Mouse (Mus musculus): Measurements from ENCODE around the gene Ntm. TPM values are rescaled to one million over a fixed set of nuclear protein-coding genes. Genes with fewer than 3 reads are reported as not detected.

Gene Ntm
- polyA plus RNA-seq, 1 experiment from 2014 or later, result 26.5 TPM

- no peaks in the 10 kb centered on the region for H3K27me3 ChIP-seq
- H3K4me3 ChIP-seq, result no peak overlapping the region
- no peak overlapping the region for H3K4me2 ChIP-seq
- WGBS, result 51% methylated on average over 6 of the region's 6 CpGs
- no peak for ATAC-seq (replicated peaks; ENCODE audit: insufficient number of reproducible peaks, insufficient read depth, low FRiP score, low read depth)
- no peak overlapping the region for H3K9ac ChIP-seq
- no peak overlapping the region for H3K27ac ChIP-seq
- no peaks in the 10 kb centered on the region; the same call in 1 of the 2 replicates for H3K4me1 ChIP-seq (replicated peaks)
- H3K36me3 ChIP-seq, result no peaks in the 10 kb centered on the region
- H3K9me3 ChIP-seq (replicated peaks), result no peaks in the 10 kb centered on the region
Measured at GRCm38 (mm10) chr9:29682224-29682623, 280.7 kb downstream of the Ntm start.

GRCm38 (mm10) chr9:29680677-29681076 lies 282.3 kb downstream of the Ntm start:
- Histone ChIP-seq H3K27ac (no peak overlapping the region), H3K27me3 (no peaks in the 10 kb centered on the region), H3K4me2 (no peak overlapping the region), H3K36me3 (no peaks in the 10 kb centered on the region), H3K9ac (no peak overlapping the region), H3K9me3 (replicated peaks) (no peaks in the 10 kb centered on the region), H3K4me1 (replicated peaks) (no peaks in the 10 kb centered on the region), H3K4me3 (no peak overlapping the region)
- WGBS, result 15% methylated on average over 5 of the region's 5 CpGs
- no peak for ATAC-seq (replicated peaks; ENCODE audit: insufficient number of reproducible peaks, insufficient read depth, low FRiP score, low read depth)

GRCm38 (mm10) chr9:29673911-29674310 lies 289.0 kb downstream of the Ntm start:
- Histone ChIP-seq H3K4me3 (no peak overlapping the region), H3K4me2 (no peak overlapping the region), H3K27ac (no peak overlapping the region), H3K4me1 (replicated peaks) (peaks cover 19% of the 10 kb centered on the region), H3K27me3 (no peaks in the 10 kb centered on the region), H3K9ac (no peak overlapping the region), H3K36me3 (no peaks in the 10 kb centered on the region), H3K9me3 (replicated peaks) (no peaks in the 10 kb centered on the region)
- ATAC-seq (replicated peaks; ENCODE audit: insufficient number of reproducible peaks, insufficient read depth, low FRiP score, low read depth), result no peak
- WGBS, result 32% methylated on average over 8 of the region's 8 CpGs

- H3K4me1 ChIP-seq (replicated peaks), result peaks cover 19% of the 10 kb centered on the region
- H3K9me3 ChIP-seq (replicated peaks), result no peaks in the 10 kb centered on the region
- 40% methylated on average over 6 of the region's 6 CpGs for WGBS
- H3K4me2 ChIP-seq, result no peak overlapping the region
- no peak overlapping the region for H3K9ac ChIP-seq
- no peak for ATAC-seq (replicated peaks; ENCODE audit: insufficient number of reproducible peaks, insufficient read depth, low FRiP score, low read depth)
- no peaks in the 10 kb centered on the region for H3K36me3 ChIP-seq
- no peaks in the 10 kb centered on the region for H3K27me3 ChIP-seq
- no peak overlapping the region for H3K4me3 ChIP-seq
- 0 out of 2 replicates have a peak overlapping the region, but pooled peaks have one; percentile 11 for H3K27ac ChIP-seq
Measured at GRCm38 (mm10) chr9:29671861-29672260, 291.1 kb downstream of the Ntm start.

- Histone ChIP-seq H3K4me2 (no peak overlapping the region), H3K27ac (no peak overlapping the region), H3K4me3 (no peak overlapping the region), H3K9ac (no peak overlapping the region), H3K9me3 (replicated peaks) (no peaks in the 10 kb centered on the region), H3K27me3 (0 out of 2 replicates have a peak, but pooled peaks cover 8% of the 10 kb centered on the region), H3K36me3 (no peaks in the 10 kb centered on the region), H3K4me1 (replicated peaks) (no peaks in the 10 kb centered on the region)
- 74% methylated on average over 7 of the region's 7 CpGs for WGBS
- no peak for ATAC-seq (replicated peaks; ENCODE audit: insufficient number of reproducible peaks, insufficient read depth, low FRiP score, low read depth)
Measured at GRCm38 (mm10) chr9:29663286-29663685, 299.7 kb downstream of the Ntm start.

- WGBS, result 8% methylated on average over 3 of the region's 3 CpGs
- no peak overlapping the region for H3K27ac ChIP-seq
- no peak overlapping the region for H3K9ac ChIP-seq
- no peak overlapping the region for H3K4me3 ChIP-seq
- H3K4me2 ChIP-seq, result no peak overlapping the region
- no peaks in the 10 kb centered on the region for H3K36me3 ChIP-seq
- no peaks in the 10 kb centered on the region for H3K4me1 ChIP-seq (replicated peaks)
- no peak for ATAC-seq (replicated peaks; ENCODE audit: insufficient number of reproducible peaks, insufficient read depth, low FRiP score, low read depth)
- 0 out of 2 replicates have a peak, but pooled peaks cover 8% of the 10 kb centered on the region for H3K27me3 ChIP-seq
- H3K9me3 ChIP-seq (replicated peaks), result no peaks in the 10 kb centered on the region
Measured at GRCm38 (mm10) chr9:29661468-29662145, 301.3 kb downstream of the Ntm start.

- Histone ChIP-seq H3K4me1 (replicated peaks) (no peaks in the 10 kb centered on the region), H3K4me3 (no peak overlapping the region), H3K36me3 (no peaks in the 10 kb centered on the region), H3K9ac (no peak overlapping the region), H3K27me3 (0 out of 2 replicates have a peak, but pooled peaks cover 8% of the 10 kb centered on the region), H3K4me2 (no peak overlapping the region), H3K27ac (no peak overlapping the region), H3K9me3 (replicated peaks) (no peaks in the 10 kb centered on the region)
- 42% methylated on average over 3 of the region's 3 CpGs for WGBS
- ATAC-seq (replicated peaks; ENCODE audit: insufficient number of reproducible peaks, insufficient read depth, low FRiP score, low read depth), result no peak
Measured at GRCm38 (mm10) chr9:29660059-29660613, 302.8 kb downstream of the Ntm start.

- no peak for ATAC-seq (replicated peaks; ENCODE audit: insufficient number of reproducible peaks, insufficient read depth, low FRiP score, low read depth)
- no peak overlapping the region for H3K4me3 ChIP-seq
- no peak overlapping the region for H3K27ac ChIP-seq
- H3K36me3 ChIP-seq, result no peaks in the 10 kb centered on the region
- WGBS, result 55% methylated on average over 7 of the region's 7 CpGs
- 0 out of 2 replicates have a peak, but pooled peaks cover 8% of the 10 kb centered on the region for H3K27me3 ChIP-seq
- no peak overlapping the region for H3K4me2 ChIP-seq
- H3K9me3 ChIP-seq (replicated peaks), result no peaks in the 10 kb centered on the region
- H3K4me1 ChIP-seq (replicated peaks), result no peaks in the 10 kb centered on the region
- H3K9ac ChIP-seq, result no peak overlapping the region
Measured at GRCm38 (mm10) chr9:29657761-29658465, 305.0 kb downstream of the Ntm start.

- no peak overlapping the region for H3K27ac ChIP-seq
- H3K4me2 ChIP-seq, result no peak overlapping the region
- no peaks in the 10 kb centered on the region for H3K4me1 ChIP-seq (replicated peaks)
- 0 out of 2 replicates have a peak, but pooled peaks cover 5% of the 10 kb centered on the region for H3K27me3 ChIP-seq
- H3K9ac ChIP-seq, result no peak overlapping the region
- no peaks in the 10 kb centered on the region for H3K36me3 ChIP-seq
- no peak for ATAC-seq (replicated peaks; ENCODE audit: insufficient number of reproducible peaks, insufficient read depth, low FRiP score, low read depth)
- H3K4me3 ChIP-seq, result no peak overlapping the region
- 9% methylated on average over 6 of the region's 6 CpGs for WGBS
- H3K9me3 ChIP-seq (replicated peaks), result no peaks in the 10 kb centered on the region
Measured at GRCm38 (mm10) chr9:29654885-29655284, 308.1 kb downstream of the Ntm start.

GRCm38 (mm10) chr9:29653678-29654235 lies 309.2 kb downstream of the Ntm start:
- H3K27ac ChIP-seq, result no peak overlapping the region
- no peaks in the 10 kb centered on the region for H3K36me3 ChIP-seq
- H3K4me3 ChIP-seq, result no peak overlapping the region
- H3K9me3 ChIP-seq (replicated peaks), result no peaks in the 10 kb centered on the region
- no peaks in the 10 kb centered on the region for H3K4me1 ChIP-seq (replicated peaks)
- no peak for ATAC-seq (replicated peaks; ENCODE audit: insufficient number of reproducible peaks, insufficient read depth, low FRiP score, low read depth)
- no peak overlapping the region for H3K4me2 ChIP-seq
- WGBS, result 64% methylated on average over 14 of the region's 14 CpGs
- no peaks in the 10 kb centered on the region for H3K27me3 ChIP-seq
- no peak overlapping the region for H3K9ac ChIP-seq

- H3K27ac ChIP-seq, result no peak overlapping the region
- no peak overlapping the region for H3K4me3 ChIP-seq
- no peaks in the 10 kb centered on the region for H3K36me3 ChIP-seq
- 61% methylated on average over 7 of the region's 7 CpGs for WGBS
- H3K9me3 ChIP-seq (replicated peaks), result no peaks in the 10 kb centered on the region
- no peak for ATAC-seq (replicated peaks; ENCODE audit: insufficient number of reproducible peaks, insufficient read depth, low FRiP score, low read depth)
- no peak overlapping the region for H3K4me2 ChIP-seq
- H3K4me1 ChIP-seq (replicated peaks), result no peaks in the 10 kb centered on the region
- no peaks in the 10 kb centered on the region for H3K27me3 ChIP-seq
- no peak overlapping the region for H3K9ac ChIP-seq
Measured at GRCm38 (mm10) chr9:29652854-29653253, 310.1 kb downstream of the Ntm start.

Measured in heart, embryonic 15.5 days (tissue).